Comparison of ENCODE assay signal across 9 mouse cellular contexts in the genomic region with DNA sequence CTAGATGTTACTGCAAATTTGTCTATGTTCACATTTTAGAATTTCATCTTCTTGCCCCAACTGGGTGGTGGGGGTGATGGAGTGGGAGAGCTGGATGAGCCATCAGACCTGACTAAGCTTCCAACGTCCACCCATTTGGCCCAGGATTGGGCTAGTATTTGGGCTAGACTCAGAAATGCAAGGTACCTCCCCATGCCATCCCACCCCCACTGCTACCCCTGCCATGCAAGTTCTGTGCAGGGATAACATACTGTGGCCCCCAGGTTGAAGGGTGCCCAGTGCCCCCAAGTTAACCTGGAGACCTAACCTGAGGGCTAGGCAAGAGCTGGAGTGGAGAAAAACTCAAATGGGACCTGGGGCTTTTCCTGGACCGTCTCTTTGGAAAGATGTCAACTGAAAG. TPM values are rescaled to one million over a fixed set of nuclear protein-coding genes. Genes with fewer than 3 reads are reported as not detected.
DNase-seq lines count a peak whose midpoint lies in the region; ATAC-seq and TF ChIP-seq lines count a peak whose summit lies in the region.
"Had no signal": no experiment of that assay in that cellular context is flagged by ENCODE, and none has a peak within 500 bp of the region (broad histone marks: within the 10 kb centered on the region; RNA-seq: fewer than 3 reads in every experiment).

No protein-coding gene starts in this region.

- 87% methylated on average over 2 of the region's 2 CpGs for WGBS in heart, embryonic 14.5 days
- 93% methylated on average over 2 of the region's 2 CpGs for WGBS in thymus, adult 2 months
- 93% methylated on average over 2 of the region's 2 CpGs for WGBS in limb, embryonic 11.5 days

- intact Hi-C loops in heart, postnatal 36 days (cut with DNase I), result no loop called here

- H3K4me1 ChIP-seq in heart, embryonic 14.5 days (ENCODE audit: control insufficient read depth in 2 of 2, insufficient read depth in 2 of 2, low read length in 2 of 2), result peaks cover 2 to 11% of the 10 kb centered on the region in 2 experiments; a peak in 3 of 4 replicates
- peaks cover 3% of the 10 kb centered on the region; the same call in 1 of the 2 replicates for H3K4me1 ChIP-seq in thymus, adult 2 months (replicated peaks; ENCODE audit: control insufficient read depth, insufficient read depth, low read length)
- no peaks in the 10 kb centered on the region for H3K4me1 ChIP-seq in limb, embryonic 11.5 days (ENCODE audit: control insufficient read depth, insufficient read depth, low read length)

- H3K4me2 ChIP-seq in heart, embryonic 14.5 days (ENCODE audit: low read length), result peak overlapping the region; percentile 79
- peak overlapping the region; percentile 12; the same call in 1 of the 2 replicates for H3K4me2 ChIP-seq in limb, embryonic 11.5 days (ENCODE audit: low read depth, severe bottlenecking)

- no peaks in the 10 kb centered on the region for H3K9me3 ChIP-seq in heart, embryonic 14.5 days (ENCODE audit: control insufficient read depth, low read length)
- H3K9me3 ChIP-seq in limb, embryonic 11.5 days (ENCODE audit: control insufficient read depth, low read length), result no peaks in the 10 kb centered on the region

- H3K27me3 ChIP-seq in heart, embryonic 14.5 days (ENCODE audit: control insufficient read depth, insufficient read depth, low read length), result no peaks in the 10 kb centered on the region
- H3K27me3 ChIP-seq in thymus, adult 2 months (ENCODE audit: control insufficient read depth, insufficient read depth, low read length), result no peaks in the 10 kb centered on the region
- no peaks in the 10 kb centered on the region for H3K27me3 ChIP-seq in limb, embryonic 11.5 days (ENCODE audit: control insufficient read depth, insufficient read depth, low read length)

- peaks cover 23% of the 10 kb centered on the region for H3K36me3 ChIP-seq in heart, embryonic 14.5 days (ENCODE audit: control insufficient read depth, insufficient read depth, low read length)
- H3K36me3 ChIP-seq in thymus, adult 2 months (ENCODE audit: control insufficient read depth, insufficient read depth, low read length), result peaks cover 15% of the 10 kb centered on the region
- peaks cover 6% of the 10 kb centered on the region for H3K36me3 ChIP-seq in limb, embryonic 11.5 days (ENCODE audit: control insufficient read depth, insufficient read depth, low read length)

- no peak for TF ChIP-seq POLR2A in thymus, adult 2 months (IDR thresholded peaks at IDR 0.05; ENCODE audit: control insufficient read depth, extremely low read depth, insufficient read depth, low read length, poor library complexity)

- H3K4me3 ChIP-seq in heart, embryonic 14.5 days (ENCODE audit: control insufficient read depth in 1 of 2, insufficient read depth in 1 of 2, low read depth in 1 of 2, low read length in 2 of 2), result 0 out of 4 replicates have a peak overlapping the region, but pooled peaks of 1 of the 2 experiments have one; percentile 64
- no peak overlapping the region for H3K4me3 ChIP-seq in thymus, adult 2 months (ENCODE audit: control insufficient read depth, insufficient read depth, low read length)
- no peak overlapping the region for H3K4me3 ChIP-seq in limb, embryonic 11.5 days (ENCODE audit: low read depth, low read length)

- no peak for TF ChIP-seq CTCF in thymus, adult 2 months (IDR thresholded peaks at IDR 0.05; ENCODE audit: borderline replicate concordance, control insufficient read depth, extremely low read depth, insufficient read depth, low read length, poor library complexity)

- H3K9ac ChIP-seq in heart, embryonic 14.5 days (ENCODE audit: low read length), result no peak overlapping the region
- no peak overlapping the region for H3K9ac ChIP-seq in limb, embryonic 11.5 days (ENCODE audit: low read length)

- no peak for DNase-seq in heart, postnatal 36 days
- DNase-seq in thymus, adult 2 months, result peak; percentile 7
- DNase-seq in thymus, postnatal 0 days (ENCODE audit: low spot score), result no peak
- no peak for DNase-seq in limb, embryonic 11.5 days (ENCODE audit: low spot score)
- DNase-seq in B cell, adult 2 months, result no peak
- DNase-seq in layer of hippocampus, adult 8-10 months (ENCODE audit: low spot score in 2 of 2), result no peak
- DNase-seq in urinary bladder, postnatal 36 days (ENCODE audit: low spot score in 2 of 2), result no peak

- no peak for ATAC-seq in heart, embryonic 14.5 days (ENCODE audit: insufficient number of reproducible peaks, insufficient read depth, low FRiP score, low read depth)
- ATAC-seq in limb, embryonic 11.5 days (ENCODE audit: insufficient number of reproducible peaks, low FRiP score, low TSS enrichment, low read depth), result no peak

- no peak overlapping the region for H3K27ac ChIP-seq in heart, embryonic 14.5 days (replicated peaks in 1 of 2; ENCODE audit: control insufficient read depth in 1 of 2, insufficient read depth in 1 of 2, low read depth in 2 of 2, low read length in 2 of 2)
- H3K27ac ChIP-seq in thymus, adult 2 months (ENCODE audit: control insufficient read depth, insufficient read depth, low read length), result no peak overlapping the region
- no peak overlapping the region for H3K27ac ChIP-seq in limb, embryonic 11.5 days (replicated peaks; ENCODE audit: low read depth, low read length)

RNA-seq across cellular contexts. Expression of gene Pdcl, which starts 0.8 kb away (rescaled TPM):
- 35.7 and 39.4 TPM in 2 replicates for polyA plus RNA-seq in heart, embryonic 14.5 days (2014; fragmentation: Nextera tagmentation; extraction: Ambion mirVana)
- total RNA-seq in heart, postnatal 36 days (2021), result 10 to 100 TPM; 20.3 to 20.7 TPM
- polyA plus RNA-seq in thymus, adult 2 months (2012; rRNA removed), result 17.0 and 17.7 TPM in 2 replicates
- polyA plus RNA-seq in thymus, postnatal 0 days (2015; fragmentation: Nextera tagmentation; extraction: Ambion mirVana), result 58.0 and 59.3 TPM in 2 replicates
- 47.1 and 53.0 TPM in 2 replicates for polyA plus RNA-seq in limb, embryonic 11.5 days (2014; fragmentation: Nextera tagmentation; extraction: Ambion mirVana)
- total RNA-seq in layer of hippocampus, adult 8-10 months (2022), result 10 to 100 TPM; 22.9 to 29.7 (median 25.0) TPM

RNA-seq across cellular contexts. Expression of gene Olfr368, which starts 33.6 kb away (rescaled TPM):
- polyA plus RNA-seq in heart, embryonic 14.5 days (2014; fragmentation: Nextera tagmentation; extraction: Ambion mirVana), result not detected in 2 replicates
- total RNA-seq in heart, postnatal 36 days (2021), result not detected
- polyA plus RNA-seq in thymus, adult 2 months (2012; rRNA removed), result 0.18 TPM in 1 of 2 replicates, not detected in the other
- polyA plus RNA-seq in thymus, postnatal 0 days (2015; fragmentation: Nextera tagmentation; extraction: Ambion mirVana), result not detected in 2 replicates
- not detected in 2 replicates for polyA plus RNA-seq in limb, embryonic 11.5 days (2014; fragmentation: Nextera tagmentation; extraction: Ambion mirVana)
- total RNA-seq in layer of hippocampus, adult 8-10 months (2022), result not detected
- total RNA-seq: adrenal gland, adult 18-20 months had no signal
